Mouse (Mus musculus) thymus, adult 2 months (tissue): ENCODE results near the gene Otx1. TPM values are rescaled to one million over a fixed set of nuclear protein-coding genes. Genes with fewer than 3 reads are reported as not detected.

ENCODE experiments used
- DNase-seq: peaks from one replicate; pipeline ENCODE4 v3.0.0; 2021
- H3K27ac ChIP-seq: fragments of 200-500 bp; 2 replicates; pipeline ENCODE4 v1.5.1; 2012; ENCODE audit warnings: low read length, control low read depth; ENCODE audit not compliant: control insufficient read depth, insufficient read depth
- H3K27me3 ChIP-seq: fragments of 200-500 bp; 2 replicates; pipeline ENCODE4 v1.6.1; 2012; ENCODE audit warnings: mild to moderate bottlenecking, low read length, moderate library complexity, mixed read lengths; ENCODE audit not compliant: control insufficient read depth, insufficient read depth
- H3K36me3 ChIP-seq: fragments of 200-500 bp; 2 replicates; pipeline ENCODE4 v1.6.1; 2012; ENCODE audit warnings: mild to moderate bottlenecking, low read length, moderate library complexity; ENCODE audit not compliant: control insufficient read depth, insufficient read depth
- H3K4me1 ChIP-seq: fragments of 200-500 bp; replicated peaks from 2 replicates; pipeline ENCODE4 v1.6.1; 2012; ENCODE audit warnings: low read length; ENCODE audit not compliant: control insufficient read depth, insufficient read depth
- H3K4me3 ChIP-seq: fragments of 200-500 bp; 2 replicates; pipeline ENCODE4 v1.5.1; 2012; ENCODE audit warnings: mild to moderate bottlenecking, low read length, control low read depth, moderate library complexity; ENCODE audit not compliant: control insufficient read depth, insufficient read depth
- CTCF ChIP-seq: fragments of 200-500 bp; IDR thresholded peaks from 2 replicates; pipeline ENCODE4 v1.5.1; 2012; ENCODE audit warnings: mild to moderate bottlenecking, control low read depth, low read length, moderate library complexity, borderline replicate concordance; ENCODE audit not compliant: control insufficient read depth, poor library complexity, insufficient read depth; ENCODE audit errors: extremely low read depth
- POLR2A ChIP-seq: fragments of 200-500 bp; IDR thresholded peaks from 2 replicates; pipeline ENCODE4 v1.6.1; 2012; ENCODE audit warnings: mild to moderate bottlenecking, low read length, control low read depth, moderate library complexity; ENCODE audit not compliant: control insufficient read depth, poor library complexity, insufficient read depth; ENCODE audit errors: extremely low read depth
- WGBS: fragments of 180-500 bp; shearing (Covaris S2); methylation state at CpG from one replicate; pipeline ENCODE4 v1.1.7; 2018; 5-methylcytosine and 5-hydroxymethylcytosine counted together
- polyA plus RNA-seq: library from polyadenylated mRNA; depleted of rRNA; stranded (reverse); fragments of >200 nt; gene quantifications from 2 replicates; pipeline ENCODE4 v1.2.3, GENCODE M21; 2012; rRNA removed

Gene Otx1
- polyA plus RNA-seq = 0.03 and 0.09 TPM in 2 replicates

GRCm38 (mm10) chr11:22002783-22003340 lies at the start of gene Otx1:
Otx1 (minus strand) TSS chr11:22002897.
- no peak within 1 kb of the TSS for H3K27ac ChIP-seq
- 3% methylated on average over 34 of the region's 34 CpGs for WGBS
- TF ChIP-seq CTCF (no peak), POLR2A (no peak)
- no peak within 1 kb of the TSS for H3K4me3 ChIP-seq
- peaks cover 37% of the 10 kb centered on the region for H3K27me3 ChIP-seq
- H3K4me1 ChIP-seq = no peaks in the 10 kb centered on the region
- no peaks in the 10 kb centered on the region for H3K36me3 ChIP-seq
- DNase-seq = no peak

GRCm38 (mm10) chr11:22050864-22051263 lies 48.2 kb upstream of the Otx1 start:
- TF ChIP-seq CTCF (no peak), POLR2A (no peak)
- no peaks in the 10 kb centered on the region for H3K4me1 ChIP-seq
- no peak overlapping the region for H3K4me3 ChIP-seq
- H3K27ac ChIP-seq = no peak overlapping the region
- no peaks in the 10 kb centered on the region for H3K36me3 ChIP-seq
- H3K27me3 ChIP-seq = no peaks in the 10 kb centered on the region
- 93% methylated on average over 7 of the region's 7 CpGs for WGBS
- DNase-seq = no peak

- TF ChIP-seq CTCF (no peak), POLR2A (no peak)
- Histone ChIP-seq H3K27me3 (no peaks in the 10 kb centered on the region), H3K4me1 (no peaks in the 10 kb centered on the region), H3K27ac (no peak overlapping the region), H3K4me3 (no peak overlapping the region), H3K36me3 (no peaks in the 10 kb centered on the region)
- 92% methylated on average over 6 of the region's 6 CpGs for WGBS
- no peak for DNase-seq
Observed at GRCm38 (mm10) chr11:22039854-22040426, 37.2 kb upstream of the Otx1 start.

- no peak overlapping the region for H3K4me3 ChIP-seq
- no peak for DNase-seq
- no peaks in the 10 kb centered on the region for H3K36me3 ChIP-seq
- 84% methylated on average over 7 of the region's 7 CpGs for WGBS
- no peaks in the 10 kb centered on the region for H3K4me1 ChIP-seq
- no peak overlapping the region for H3K27ac ChIP-seq
- no peak for TF ChIP-seq POLR2A
- TF ChIP-seq CTCF = no peak
- no peaks in the 10 kb centered on the region for H3K27me3 ChIP-seq
Observed at GRCm38 (mm10) chr11:22034564-22035105, 31.9 kb upstream of the Otx1 start.

GRCm38 (mm10) chr11:22033582-22033981 lies 30.9 kb upstream of the Otx1 start:
- Histone ChIP-seq H3K27me3 (no peaks in the 10 kb centered on the region), H3K4me3 (no peak overlapping the region), H3K27ac (no peak overlapping the region), H3K36me3 (no peaks in the 10 kb centered on the region), H3K4me1 (no peaks in the 10 kb centered on the region)
- 92% methylated on average over 3 of the region's 3 CpGs for WGBS
- TF ChIP-seq CTCF = no peak
- TF ChIP-seq POLR2A = no peak
- DNase-seq = no peak

GRCm38 (mm10) chr11:22020602-22021001 lies 17.9 kb upstream of the Otx1 start:
- H3K27ac ChIP-seq = no peak overlapping the region
- 95% methylated on average over 2 of the region's 2 CpGs for WGBS
- no peaks in the 10 kb centered on the region for H3K4me1 ChIP-seq
- H3K4me3 ChIP-seq = no peak overlapping the region
- no peaks in the 10 kb centered on the region for H3K36me3 ChIP-seq
- no peaks in the 10 kb centered on the region for H3K27me3 ChIP-seq
- no peak for TF ChIP-seq POLR2A
- no peak for TF ChIP-seq CTCF
- DNase-seq = no peak
